Mouse (Mus musculus) neural tube, embryonic 14.5 days (tissue): Measurements from ENCODE around the gene Ttc29. TPM values are rescaled to one million over a fixed set of nuclear protein-coding genes. Genes with fewer than 3 reads are reported as not detected.

Source experiments
- ATAC-seq: fragments of 200-750 bp; cut with Nextera tagmentation; 2 replicates; pipeline ENCODE4 v1.8.0; 2017; ENCODE audit warnings: low read depth, mild to moderate bottlenecking, moderate TSS enrichment, moderate library complexity
- H3K27ac ChIP-seq: fragments of 300-500 bp; sonication (generic); 2 replicates; pipeline ENCODE4 v1.5.1; 2014; ENCODE audit warnings: low read depth, mild to moderate bottlenecking, control low read depth, low read length, moderate library complexity, mixed read lengths
- H3K27me3 ChIP-seq: fragments of 300-500 bp; sonication (generic); 2 replicates; pipeline ENCODE4 v1.6.1; 2014; ENCODE audit warnings: low read length; ENCODE audit not compliant: control insufficient read depth, insufficient read depth
- H3K36me3 ChIP-seq: fragments of 300-500 bp; sonication (generic); 2 replicates; pipeline ENCODE4 v1.6.1; 2014; ENCODE audit warnings: low read length, mixed read lengths; ENCODE audit not compliant: control insufficient read depth, insufficient read depth
- H3K4me1 ChIP-seq: fragments of 300-500 bp; sonication (generic); 2 replicates; pipeline ENCODE4 v1.6.1; 2014; ENCODE audit warnings: low read length; ENCODE audit not compliant: control insufficient read depth, insufficient read depth
- H3K4me2 ChIP-seq: fragments of 300-500 bp; sonication (generic); 2 replicates; pipeline ENCODE4 v1.6.1; 2014; ENCODE audit warnings: mild to moderate bottlenecking, low read depth, low read length, control low read depth
- H3K4me3 ChIP-seq: fragments of 300-500 bp; sonication (generic); 2 replicates; pipeline ENCODE4 v1.5.1; 2014; ENCODE audit warnings: low read depth, low read length, control low read depth, mixed read lengths
- H3K9ac ChIP-seq: fragments of 300-500 bp; sonication (generic); replicated peaks from 2 replicates; pipeline ENCODE4 v1.6.1; 2014; ENCODE audit warnings: low read depth, mild to moderate bottlenecking, control low read depth, low read length, mixed read lengths
- H3K9me3 ChIP-seq: fragments of 300-500 bp; sonication (generic); 2 replicates; pipeline ENCODE4 v1.6.1; 2016; ENCODE audit warnings: low read length; ENCODE audit not compliant: control insufficient read depth
- WGBS: fragments of 180-500 bp; shearing (Covaris S2); extraction: QIAGEN DNeasy Blood & Tissue Kit; methylation state at CpG from one replicate; pipeline ENCODE4 v1.1.7; 2014; 5-methylcytosine and 5-hydroxymethylcytosine counted together
- polyA plus RNA-seq: library from polyadenylated mRNA; unstranded; fragments of >200 nt; fragmentation: Nextera tagmentation; extraction: Ambion mirVana; gene quantifications from 2 replicates; pipeline ENCODE4 v1.2.1, GENCODE M21; 2014

Gene Ttc29
- polyA plus RNA-seq, 1 experiment from 2014 or later, result 0.58 TPM

DNA sequence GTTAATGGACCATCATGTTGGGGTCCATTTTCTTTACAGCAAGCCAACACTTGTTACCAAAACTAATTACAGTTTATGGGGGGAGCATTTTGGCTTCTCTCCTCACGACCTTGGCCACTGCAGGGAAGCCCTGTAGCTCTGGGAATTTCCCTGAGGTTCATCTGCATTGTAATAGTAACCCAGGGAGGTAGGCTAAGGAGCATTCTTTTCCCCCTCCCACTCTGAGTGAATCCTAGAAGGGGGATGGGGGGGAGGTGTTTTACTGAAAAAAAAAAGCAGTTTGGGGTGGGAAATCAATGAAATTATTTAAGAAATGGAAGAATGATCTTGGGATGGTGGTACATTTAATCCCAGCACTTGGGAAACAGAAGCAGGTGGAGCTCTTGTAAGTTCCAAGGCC, 210.8 kb downstream of the Ttc29 start:
- H3K4me3 ChIP-seq, result no peak overlapping the region
- no peak overlapping the region for H3K4me2 ChIP-seq
- H3K36me3 ChIP-seq, result no peaks in the 10 kb centered on the region
- ATAC-seq, result no peak
- H3K9ac ChIP-seq, result no peak overlapping the region
- 3% methylated on average over 1 of the region's 1 CpGs for WGBS
- peaks cover 25% of the 10 kb centered on the region; the same call in 1 of the 2 replicates for H3K4me1 ChIP-seq
- peaks cover 30% of the 10 kb centered on the region for H3K27me3 ChIP-seq
- H3K9me3 ChIP-seq, result no peaks in the 10 kb centered on the region
- no peak overlapping the region for H3K27ac ChIP-seq

DNA sequence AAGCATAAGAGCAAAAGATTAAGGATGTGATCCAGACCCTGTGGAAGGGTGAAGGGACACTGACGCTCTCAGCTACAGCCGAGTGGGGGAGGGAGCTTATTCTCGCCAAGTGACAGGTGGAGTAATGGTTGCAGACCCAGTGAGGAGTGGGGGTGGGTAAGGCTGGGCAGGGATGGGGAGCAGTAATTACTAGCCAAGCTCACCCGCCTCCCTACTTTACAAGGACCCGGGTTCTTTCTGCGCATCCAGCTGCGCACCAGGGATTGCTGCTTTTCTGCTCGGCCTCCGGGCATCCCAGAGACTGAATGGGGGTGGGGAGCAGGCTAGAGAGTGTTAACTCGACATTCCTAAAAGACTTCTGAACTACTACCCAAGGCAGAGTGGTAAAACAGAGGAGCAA, 213.4 kb downstream of the Ttc29 start:
- peaks cover 37% of the 10 kb centered on the region for H3K27me3 ChIP-seq
- H3K4me1 ChIP-seq, result peaks cover 14% of the 10 kb centered on the region; the same call in 1 of the 2 replicates
- peak; percentile 55 for ATAC-seq

DNA sequence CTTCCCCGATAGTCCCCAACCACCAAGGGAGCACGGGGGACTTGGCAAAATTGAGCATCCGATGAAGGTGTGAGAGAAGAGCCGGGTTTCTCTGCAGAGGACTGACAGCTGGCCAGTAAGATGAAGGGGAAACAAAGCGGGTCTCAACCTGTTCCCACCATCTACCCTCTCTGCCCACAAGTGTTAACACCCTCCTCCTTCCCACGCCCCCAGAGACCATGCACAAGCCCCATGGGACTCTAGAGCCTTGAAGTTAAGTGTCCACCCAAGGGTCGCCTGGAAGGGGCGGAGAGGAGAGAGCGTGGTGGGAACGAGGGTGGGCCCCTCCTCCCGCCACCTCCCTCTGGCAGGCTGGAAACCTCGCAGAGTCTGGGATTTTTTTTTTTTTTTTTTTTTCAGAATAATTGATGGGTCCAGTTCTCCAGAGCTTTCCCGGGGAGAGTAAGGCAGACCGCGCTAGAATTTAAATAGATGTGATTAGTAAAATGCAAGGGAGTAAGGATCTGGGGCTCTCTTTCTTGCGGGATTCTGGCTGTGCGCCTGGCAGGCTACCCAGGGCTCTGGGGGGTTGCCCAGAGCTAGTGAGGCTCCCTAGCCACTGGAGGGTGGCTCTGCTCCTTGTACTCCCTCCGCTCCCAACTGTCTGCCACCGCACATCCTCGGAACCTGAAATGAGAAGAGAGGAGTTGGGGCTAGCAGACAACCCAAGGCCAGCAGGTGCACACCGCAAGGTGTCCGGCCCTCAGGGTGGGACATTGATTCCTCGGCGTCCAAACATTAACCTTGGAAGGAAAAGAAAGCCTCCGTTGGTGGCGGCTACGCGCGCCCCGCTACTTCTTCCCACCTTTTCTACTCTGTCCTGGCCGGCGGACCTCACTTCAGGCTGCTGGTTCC, 214.0 kb downstream of the Ttc29 start:
- Histone ChIP-seq H3K9me3 (no peaks in the 10 kb centered on the region), H3K9ac (no peak overlapping the region; the same call in 1 of the 2 replicates), H3K4me2 (peak overlapping the region; percentile 40), H3K4me3 (peak overlapping the region; percentile 9; the same call in 1 of the 2 replicates), H3K27me3 (peaks cover 43% of the 10 kb centered on the region), H3K27ac (peak overlapping the region; percentile 40; the same call in 1 of the 2 replicates), H3K36me3 (no peaks in the 10 kb centered on the region), H3K4me1 (peaks cover 14% of the 10 kb centered on the region; the same call in 1 of the 2 replicates)
- ATAC-seq, result peak; percentile 55
- under 1% methylated on average over 32 of the region's 32 CpGs for WGBS

More for the DNA sequence above, 213.4 kb downstream of the Ttc29 start:
- no peaks in the 10 kb centered on the region for H3K36me3 ChIP-seq
- H3K4me2 ChIP-seq, result peak overlapping the region; percentile 40
- H3K4me3 ChIP-seq, result peak overlapping the region; percentile 9; the same call in 1 of the 2 replicates
- no peak overlapping the region for H3K9ac ChIP-seq
- no peak overlapping the region; the same call in 1 of the 2 replicates for H3K27ac ChIP-seq
- H3K9me3 ChIP-seq, result no peaks in the 10 kb centered on the region
- WGBS, result under 1% methylated on average over 10 of the region's 10 CpGs

DNA sequence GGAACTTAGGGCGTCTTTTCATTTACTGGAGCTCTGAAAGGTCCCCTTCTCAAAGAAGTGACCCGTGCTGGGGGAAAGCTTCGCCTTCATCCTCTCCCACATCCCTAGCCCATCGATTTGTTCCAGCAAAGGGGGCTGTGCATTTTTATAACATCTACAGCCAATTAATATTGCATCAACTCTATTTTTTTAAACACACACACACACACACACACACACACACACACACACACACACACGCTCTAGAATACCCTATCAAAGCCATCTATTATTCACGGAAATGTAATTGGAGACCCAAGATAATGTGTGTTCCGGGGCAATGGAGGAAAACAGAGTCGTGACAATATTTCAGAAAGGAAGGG, 214.7 kb downstream of the Ttc29 start:
- Histone ChIP-seq H3K4me1 (peaks cover 14% of the 10 kb centered on the region; the same call in 1 of the 2 replicates), H3K27ac (peak overlapping the region; percentile 40; the same call in 1 of the 2 replicates), H3K4me2 (peak overlapping the region; percentile 40), H3K36me3 (no peaks in the 10 kb centered on the region), H3K4me3 (no peak overlapping the region), H3K9me3 (no peaks in the 10 kb centered on the region), H3K27me3 (peaks cover 45% of the 10 kb centered on the region), H3K9ac (no peak overlapping the region; the same call in 1 of the 2 replicates)
- ATAC-seq, result peak; percentile 21
- 0% methylated on average over 8 of the region's 8 CpGs for WGBS

DNA sequence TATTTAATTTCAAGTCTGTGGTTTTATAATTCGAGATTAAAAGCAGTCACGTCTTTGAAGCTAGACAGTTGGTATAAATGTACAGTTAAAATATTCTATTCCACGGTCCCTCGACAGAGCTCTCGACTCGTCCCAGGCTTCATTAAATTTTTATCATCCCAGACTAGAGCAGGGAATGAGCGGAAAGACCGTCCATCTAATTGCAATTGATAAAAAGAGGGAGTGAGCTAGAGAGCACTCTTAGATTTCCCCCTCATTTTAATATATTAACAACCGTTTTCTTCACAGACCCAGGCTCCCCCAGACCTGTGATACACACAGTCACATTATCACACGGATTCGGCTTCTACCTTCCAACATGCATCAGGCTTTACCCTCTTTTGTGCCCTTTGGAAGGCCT, 215.1 kb downstream of the Ttc29 start:
- H3K9me3 ChIP-seq, result no peaks in the 10 kb centered on the region
- H3K9ac ChIP-seq, result no peak overlapping the region
- WGBS, result 1% methylated on average over 11 of the region's 11 CpGs

DNA sequence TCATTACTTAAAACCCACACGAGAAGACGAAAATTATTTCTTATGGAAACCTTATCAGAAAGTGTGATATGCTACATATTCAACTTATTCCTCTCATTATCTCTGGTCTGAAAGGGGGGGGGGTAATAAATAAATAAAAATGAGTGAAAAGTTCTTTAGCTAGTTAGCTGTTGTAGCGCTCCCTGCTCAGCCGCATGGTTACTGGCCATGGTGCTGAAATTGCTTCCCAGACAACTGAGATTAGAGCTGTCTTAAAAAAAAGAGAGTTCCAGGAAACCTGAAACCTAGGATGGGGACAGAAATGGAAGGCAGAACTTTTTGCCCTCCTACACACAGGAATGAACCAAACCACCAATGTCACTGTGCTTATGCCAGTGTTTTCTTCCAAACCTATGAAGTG, 218.3 kb downstream of the Ttc29 start:
- Histone ChIP-seq H3K9me3 (no peaks in the 10 kb centered on the region), H3K27me3 (peaks cover 39% of the 10 kb centered on the region), H3K4me2 (no peak overlapping the region), H3K27ac (no peak overlapping the region), H3K9ac (no peak overlapping the region), H3K4me3 (no peak overlapping the region), H3K4me1 (peaks cover 24% of the 10 kb centered on the region; the same call in 1 of the 2 replicates), H3K36me3 (no peaks in the 10 kb centered on the region)
- ATAC-seq, result no peak
- WGBS, result 6% methylated on average over 4 of the region's 4 CpGs

More for the DNA sequence above, 215.1 kb downstream of the Ttc29 start:
- H3K36me3 ChIP-seq, result no peaks in the 10 kb centered on the region
- peak; percentile 60 for ATAC-seq
- H3K27ac ChIP-seq, result 0 out of 2 replicates have a peak overlapping the region, but pooled peaks have one; percentile 40
- H3K4me3 ChIP-seq, result no peak overlapping the region
- H3K4me2 ChIP-seq, result peak overlapping the region; percentile 18; the same call in 1 of the 2 replicates
- peaks cover 41% of the 10 kb centered on the region for H3K27me3 ChIP-seq
- H3K4me1 ChIP-seq, result peaks cover 14% of the 10 kb centered on the region; the same call in 1 of the 2 replicates

DNA sequence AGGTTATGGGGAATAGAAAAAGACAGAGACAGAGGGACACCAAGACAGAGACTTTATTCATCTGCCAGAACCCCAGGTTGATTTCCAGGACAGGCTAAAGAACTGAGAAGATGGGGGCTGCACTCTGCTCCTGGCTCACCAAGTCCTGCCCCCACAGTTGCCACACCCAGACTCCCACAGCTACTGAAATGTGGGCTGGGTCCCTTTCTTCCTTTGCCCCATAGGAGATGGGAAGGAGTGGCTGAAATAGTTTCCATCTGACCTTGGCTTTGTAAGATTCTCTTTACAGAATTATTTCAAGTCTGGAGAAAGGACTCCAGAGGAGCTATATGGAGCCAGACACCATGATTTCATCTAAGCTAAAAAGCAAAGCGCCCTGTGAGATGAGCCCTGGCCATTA, 219.4 kb downstream of the Ttc29 start:
- H3K4me1 ChIP-seq, result peaks cover 18% of the 10 kb centered on the region; the same call in 1 of the 2 replicates
- peaks cover 42% of the 10 kb centered on the region for H3K27me3 ChIP-seq
- H3K4me2 ChIP-seq, result peak overlapping the region; percentile 21; the same call in 1 of the 2 replicates

DNA sequence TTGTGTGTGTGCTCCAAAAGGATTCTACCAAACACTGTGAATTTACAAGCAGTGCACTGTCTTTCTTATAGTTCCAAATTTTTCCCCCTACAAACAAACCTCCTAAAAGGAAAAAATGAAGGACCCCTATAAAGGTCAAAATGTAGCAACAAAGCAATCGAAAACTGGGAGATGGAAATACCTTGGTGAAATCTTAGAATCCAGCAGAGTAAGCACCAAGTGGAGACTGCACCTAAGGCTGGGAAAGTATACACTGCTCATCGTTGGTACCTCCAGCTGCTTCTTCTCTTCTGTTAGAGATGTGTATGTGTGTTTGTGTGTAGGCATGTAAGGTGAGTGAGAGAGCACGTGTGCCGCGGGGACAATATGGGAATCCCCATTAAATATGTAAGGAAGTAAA, 220.2 kb downstream of the Ttc29 start:
- Histone ChIP-seq H3K27me3 (peaks cover 46% of the 10 kb centered on the region), H3K36me3 (no peaks in the 10 kb centered on the region), H3K9ac (no peak overlapping the region), H3K4me3 (peak overlapping the region; percentile 40; the same call in 1 of the 2 replicates), H3K27ac (no peak overlapping the region), H3K4me1 (0 out of 2 replicates have a peak, but pooled peaks cover 14% of the 10 kb centered on the region), H3K4me2 (no peak overlapping the region), H3K9me3 (no peaks in the 10 kb centered on the region)
- 14% methylated on average over 5 of the region's 5 CpGs for WGBS
- no peak for ATAC-seq

More for the DNA sequence above, 219.4 kb downstream of the Ttc29 start:
- no peaks in the 10 kb centered on the region for H3K36me3 ChIP-seq
- ATAC-seq, result no peak
- peak overlapping the region; percentile 13; the same call in 1 of the 2 replicates for H3K4me3 ChIP-seq
- no peak overlapping the region for H3K27ac ChIP-seq
- no peaks in the 10 kb centered on the region for H3K9me3 ChIP-seq
- 24% methylated on average over 1 of the region's 1 CpGs for WGBS
- no peak overlapping the region for H3K9ac ChIP-seq
